Mouse (Mus musculus): Measurements from ENCODE around the gene Actn4.

Gene Actn4

DNA sequence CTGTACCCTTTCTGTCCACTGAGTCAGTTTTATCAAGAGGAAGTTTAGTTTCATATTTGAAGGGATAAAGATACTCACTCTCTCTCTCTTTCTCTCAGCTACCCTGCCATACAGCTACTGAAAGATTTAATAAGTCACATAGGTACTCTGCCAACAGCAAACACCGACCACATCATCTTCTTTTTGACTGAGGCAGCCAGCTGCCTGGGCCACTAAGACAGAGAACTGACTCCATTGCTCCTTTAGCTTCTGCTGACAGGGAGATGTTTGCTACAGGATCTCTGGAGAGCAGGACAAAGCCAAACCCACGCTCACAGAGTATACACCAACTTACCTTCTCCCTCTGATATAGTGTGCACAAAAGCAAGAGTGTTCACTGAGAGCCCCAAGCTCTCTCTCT, 12.8 kb downstream of the Actn4 start:
- no peak for DNase-seq (ENCODE audit: low spot score)

- no peak for DNase-seq (ENCODE audit: low spot score)
Observed at GRCm38 (mm10) chr7:28948746-28949145, 13.4 kb downstream of the Actn4 start.

DNA sequence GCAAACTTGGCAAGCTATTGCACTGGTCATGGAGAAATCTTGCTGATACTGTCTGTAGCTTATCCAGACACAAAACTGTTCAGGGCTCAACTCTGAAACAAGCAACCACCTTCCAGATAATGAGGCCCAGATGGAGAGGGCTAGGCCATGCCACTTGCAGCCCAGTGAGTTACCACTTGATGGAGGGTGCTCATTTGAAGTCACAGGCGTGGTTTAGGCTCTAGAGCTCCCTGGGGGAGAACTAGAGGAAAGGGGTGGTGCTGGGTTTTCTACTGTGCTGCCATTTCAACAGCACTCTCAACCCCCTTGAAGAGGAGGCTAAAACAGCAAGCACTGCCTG, 15.9 kb downstream of the Actn4 start:
- DNase-seq (ENCODE audit: low spot score) = no peak

- no peak for DNase-seq (ENCODE audit: low spot score)
Observed at GRCm38 (mm10) chr7:28945416-28946270, 16.5 kb downstream of the Actn4 start.

- no peak for DNase-seq (ENCODE audit: low spot score)
Observed at GRCm38 (mm10) chr7:28944756-28945415, 17.3 kb downstream of the Actn4 start.

DNA sequence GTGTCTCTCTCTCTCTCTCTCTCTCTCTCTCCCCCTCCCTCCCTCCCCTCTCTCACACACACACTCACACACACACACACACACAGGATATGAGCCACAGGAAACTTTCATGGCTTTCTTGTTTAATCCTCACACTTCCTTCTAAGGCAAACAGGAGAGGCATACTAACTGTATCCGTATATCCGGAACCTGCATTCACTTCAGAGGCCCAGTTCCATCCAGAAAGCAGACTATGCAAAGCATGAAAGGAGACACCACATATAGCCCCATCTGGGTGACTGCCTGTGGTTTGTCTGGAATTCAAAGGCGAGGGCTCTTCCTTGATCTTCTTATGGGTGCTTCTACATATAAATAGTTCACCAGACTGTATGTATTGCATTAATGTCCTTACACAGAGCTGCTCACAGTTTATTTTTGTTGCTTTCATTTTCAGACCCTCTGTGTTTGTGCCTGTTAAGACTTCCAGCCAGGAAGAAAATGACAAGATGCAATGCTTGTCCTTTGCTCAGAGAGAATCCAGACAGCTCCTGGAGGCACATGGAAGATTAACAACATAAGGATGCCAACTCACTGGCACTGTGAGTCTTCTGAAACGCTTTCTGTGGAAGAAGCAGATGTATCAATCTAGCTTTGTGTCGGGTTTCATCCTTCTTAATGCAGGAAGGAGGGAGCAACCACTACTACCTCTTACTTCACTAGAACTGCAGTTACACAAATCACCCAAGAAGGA, 18.5 kb downstream of the Actn4 start:
- DNase-seq (ENCODE audit: low spot score) = no peak

DNA sequence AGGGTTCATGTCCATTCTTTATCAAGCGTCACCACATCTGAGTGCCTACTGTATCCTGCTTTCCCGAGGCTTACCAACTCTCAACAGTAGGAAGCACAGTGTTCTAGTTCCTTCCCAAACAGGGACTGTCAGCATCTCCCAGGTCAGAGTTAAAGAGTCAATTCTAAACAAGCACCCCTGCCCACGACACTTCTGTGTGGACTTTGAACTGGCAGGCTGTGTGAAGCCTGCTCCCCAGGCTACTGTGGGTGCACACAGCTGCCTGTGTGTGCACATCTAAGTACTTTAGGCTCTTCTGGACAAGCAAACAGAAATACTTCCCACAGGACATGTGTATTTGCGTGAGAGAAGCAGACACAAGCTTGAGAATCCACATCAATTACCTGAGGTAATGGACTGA, 20.6 kb downstream of the Actn4 start:
- no peak for DNase-seq (ENCODE audit: low spot score)

DNA sequence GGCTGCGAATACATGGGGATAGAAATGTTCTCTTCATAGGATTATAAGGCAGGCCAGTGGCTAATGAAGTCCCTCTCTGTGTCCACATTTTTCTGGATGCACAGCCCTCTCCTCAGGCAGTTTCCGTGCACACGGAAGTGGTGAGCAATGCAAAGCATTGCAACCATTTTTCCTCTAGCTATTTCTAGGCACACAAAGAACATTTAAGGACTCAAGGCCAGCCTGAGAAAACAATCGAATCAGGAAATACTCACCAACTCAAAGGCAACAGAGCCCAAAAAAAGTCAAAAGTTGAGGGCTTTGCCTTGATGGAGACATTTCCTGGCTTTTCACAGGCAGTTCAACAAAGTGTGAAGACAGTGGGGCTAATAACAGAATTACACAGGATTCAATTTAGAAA, 21.0 kb downstream of the Actn4 start:
- no peak for DNase-seq (ENCODE audit: low spot score)

DNA sequence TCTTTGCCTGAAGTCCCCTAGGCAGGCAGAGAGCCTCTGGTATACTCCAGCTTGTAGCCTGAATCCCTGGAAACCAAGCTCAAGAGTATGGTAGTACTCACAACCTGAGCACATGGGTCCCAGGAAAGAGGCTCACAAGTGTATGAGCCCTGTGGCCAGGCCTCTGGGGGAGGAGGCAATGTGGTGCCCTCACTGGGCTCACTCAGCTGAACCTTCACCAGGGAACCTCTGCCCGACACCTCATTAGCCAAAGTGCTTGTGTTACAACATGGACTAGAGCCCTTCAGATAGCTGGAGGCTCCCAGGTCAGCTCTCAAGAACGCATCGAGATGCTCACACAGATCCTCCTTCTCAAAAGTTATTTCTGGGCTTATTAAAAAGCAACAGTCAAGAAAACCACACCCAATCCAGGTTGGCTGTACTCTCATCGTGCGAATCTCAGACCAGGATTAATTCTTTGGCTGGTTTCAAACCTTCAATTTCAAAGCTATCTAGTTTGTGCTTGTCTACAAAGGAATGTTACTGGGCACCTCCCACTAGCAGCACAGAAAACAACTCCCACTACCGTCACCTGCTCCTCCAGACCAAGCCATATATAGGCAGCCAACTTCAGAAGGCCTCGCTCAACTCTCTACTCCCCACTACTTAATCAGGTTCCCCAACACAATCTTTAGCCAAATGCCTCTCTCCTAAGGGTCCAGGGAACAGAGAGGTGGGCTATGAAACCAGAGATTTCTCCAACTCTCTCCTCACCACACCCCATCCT, 22.5 kb downstream of the Actn4 start:
- no peak for DNase-seq (ENCODE audit: low spot score)

- no peak for DNase-seq (ENCODE audit: low spot score)
Observed at GRCm38 (mm10) chr7:28938654-28939053, 23.5 kb downstream of the Actn4 start.

DNA sequence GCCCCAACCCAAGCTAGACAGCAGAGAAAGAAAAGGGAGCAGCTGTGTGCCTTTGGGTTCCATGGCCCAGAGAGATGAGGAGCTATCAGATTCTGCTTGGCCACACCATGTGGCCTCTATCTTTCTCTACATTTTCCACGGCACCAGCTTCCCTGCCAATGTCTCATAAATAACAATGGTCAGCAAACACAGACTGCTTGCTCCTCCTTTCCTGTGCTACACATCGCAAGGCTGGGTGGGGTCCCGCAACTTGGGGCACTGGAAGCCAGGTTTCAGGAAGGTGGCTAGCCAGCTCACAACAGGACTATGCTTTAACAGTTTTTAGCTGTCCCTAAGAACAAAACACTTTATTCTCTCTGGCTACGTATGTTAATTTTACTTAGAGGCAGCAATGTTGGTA, 25.4 kb downstream of the Actn4 start:
- no peak for DNase-seq (ENCODE audit: low spot score)

DNA sequence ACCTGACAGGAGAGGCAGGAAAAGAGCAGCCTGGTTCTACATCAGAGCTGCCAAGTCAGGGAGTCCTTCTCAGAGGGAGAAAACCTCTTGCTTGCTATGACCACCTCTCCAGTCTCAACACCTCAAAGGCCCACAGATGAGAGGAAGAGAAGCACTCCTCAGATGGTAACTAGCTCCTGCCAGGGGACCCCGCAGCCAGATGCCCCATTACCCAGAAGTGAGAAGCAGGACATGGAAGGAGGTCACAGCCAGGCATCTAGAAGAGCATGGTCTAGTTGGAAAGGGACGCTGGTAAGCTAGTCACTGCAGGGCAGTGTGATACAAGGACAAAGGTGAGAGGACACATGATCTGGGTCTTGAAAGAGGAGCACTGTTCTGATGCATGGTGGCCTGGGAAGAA, 28.3 kb downstream of the Actn4 start:
- DNase-seq (ENCODE audit: low spot score) = no peak

DNA sequence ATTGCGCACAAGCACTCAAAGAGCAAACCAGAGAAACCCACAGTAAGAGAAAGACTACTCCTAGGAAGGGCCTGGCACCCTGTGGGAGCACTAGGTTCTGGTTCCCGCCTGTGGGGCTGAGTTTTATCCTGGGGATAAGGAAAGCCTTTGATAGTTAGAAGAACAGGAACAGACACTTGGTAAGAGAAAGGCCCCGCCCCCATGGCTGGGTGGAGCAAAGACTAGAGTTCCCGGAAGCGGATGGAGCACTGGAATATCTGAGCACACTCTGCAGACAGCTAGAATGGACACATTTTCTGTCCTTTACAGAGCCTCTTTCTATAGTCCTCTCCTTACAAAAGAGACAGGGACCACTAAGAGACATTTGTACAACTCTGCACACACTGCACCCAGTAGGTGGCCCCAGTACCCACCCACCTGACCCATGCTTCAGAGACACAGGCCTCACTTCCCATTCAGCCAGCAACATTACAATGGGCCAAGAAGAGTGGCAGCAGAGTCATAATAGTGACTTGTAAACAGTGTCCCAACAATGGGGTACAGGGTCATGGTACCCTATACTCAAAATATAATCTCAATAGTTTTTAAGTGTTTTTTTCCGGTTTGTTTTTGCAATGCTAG, 29.6 kb downstream of the Actn4 start:
- DNase-seq (ENCODE audit: low spot score) = peak; percentile 70

GRCm38 (mm10) chr7:28931695-28932039, 30.5 kb downstream of the Actn4 start:
- peak; percentile 64 for DNase-seq (ENCODE audit: low spot score)

DNA sequence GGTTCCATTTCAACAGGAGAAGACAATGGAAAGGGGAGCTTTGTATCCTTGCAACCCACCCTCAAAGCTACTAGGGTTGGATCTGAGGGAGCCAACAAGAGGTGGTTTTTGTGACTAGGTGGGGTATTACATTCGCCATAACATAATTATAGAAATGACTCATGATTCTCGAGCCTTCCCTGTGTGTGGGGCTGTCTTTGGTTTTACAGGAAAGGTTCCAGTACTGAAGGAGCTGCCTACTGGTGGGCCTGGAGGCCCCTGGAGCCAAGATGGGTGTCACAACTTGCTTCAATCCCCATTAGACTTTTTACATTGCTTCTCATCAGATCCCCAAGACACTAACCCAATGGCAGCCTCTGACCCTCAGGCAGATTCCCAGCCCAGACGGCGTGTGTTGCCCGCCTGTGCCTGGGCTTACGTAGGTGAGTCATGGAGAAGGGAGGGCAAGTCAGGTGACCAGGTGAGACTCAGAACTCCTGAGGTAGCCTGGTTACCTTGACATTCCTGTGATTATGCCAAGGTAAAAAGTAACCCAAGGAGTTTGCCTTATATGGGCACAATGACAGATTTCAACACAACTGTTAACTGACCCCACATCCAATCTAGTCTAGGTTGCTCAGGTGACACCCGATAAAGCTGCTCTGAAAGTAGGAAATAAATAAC, 31.0 kb downstream of the Actn4 start:
- peak; percentile 57 for DNase-seq (ENCODE audit: low spot score)

DNA sequence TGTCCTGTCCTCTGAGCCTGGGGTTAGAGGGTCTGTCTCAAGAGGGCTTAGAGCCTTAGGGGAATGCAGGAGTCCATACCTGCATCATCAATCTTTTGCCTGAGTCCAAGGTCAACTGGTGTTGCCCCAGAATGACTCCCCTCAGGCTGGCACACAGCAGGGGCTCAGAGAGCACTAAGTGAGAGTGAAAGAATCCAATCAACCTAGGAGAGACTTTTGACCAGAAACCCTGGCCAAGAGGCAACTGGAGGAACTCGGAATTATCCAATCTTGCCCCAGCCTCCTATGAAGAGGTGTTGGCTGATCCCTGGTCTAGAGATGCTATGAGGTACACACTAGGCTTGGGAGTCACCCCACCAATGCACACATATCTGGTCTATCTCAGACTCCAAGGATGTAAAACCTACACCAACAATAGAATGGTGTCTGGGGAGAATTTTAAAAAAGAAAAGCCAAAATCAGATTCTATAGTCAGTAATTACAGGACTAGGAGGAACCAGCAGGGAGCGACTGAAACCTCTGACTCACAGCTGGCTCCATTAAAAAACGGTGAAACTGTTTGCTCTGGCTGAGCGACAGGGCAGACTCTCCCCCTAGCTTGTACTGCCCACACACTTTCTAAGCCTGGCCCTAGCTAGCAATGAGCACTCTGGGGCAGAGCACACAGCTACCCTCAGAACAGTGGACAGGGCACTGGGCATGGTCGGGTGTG, 31.7 kb downstream of the Actn4 start:
- DNase-seq (ENCODE audit: low spot score) = peak; percentile 59

GRCm38 (mm10) chr7:28929381-28929780, 32.8 kb downstream of the Actn4 start:
- peak; percentile 52 for DNase-seq (ENCODE audit: low spot score)

GRCm38 (mm10) chr7:28926172-28926571, 36.0 kb downstream of the Actn4 start:
- no peak for DNase-seq (ENCODE audit: low spot score)

- peak; percentile 83 for DNase-seq (ENCODE audit: low spot score)
Observed at GRCm38 (mm10) chr7:28925317-28925716, 36.8 kb downstream of the Actn4 start.

GRCm38 (mm10) chr7:28924802-28925201, 37.3 kb downstream of the Actn4 start:
- peak; percentile 36 for DNase-seq (ENCODE audit: low spot score)

DNA sequence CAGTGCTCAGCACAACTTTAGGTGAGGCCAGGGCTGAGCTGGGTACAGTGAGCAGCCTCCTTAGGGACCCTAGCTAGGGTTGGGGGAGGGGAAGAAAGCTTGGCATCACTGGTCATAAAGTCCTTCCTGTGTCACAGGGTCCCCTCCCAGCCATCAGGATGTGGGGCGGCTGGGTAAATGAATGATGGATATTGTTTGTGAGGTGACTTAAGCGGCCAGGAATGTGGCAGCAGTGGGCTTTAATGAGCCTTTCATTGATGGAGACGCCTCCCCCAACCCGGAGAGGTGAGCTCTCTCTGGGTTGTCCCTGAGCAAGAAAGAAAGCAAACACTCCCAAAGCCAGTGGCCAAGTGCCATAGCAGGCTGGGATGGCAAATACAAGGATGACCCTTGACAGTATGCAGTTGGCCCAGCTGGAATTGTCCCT, 38.3 kb downstream of the Actn4 start:
- DNase-seq (ENCODE audit: low spot score) = peak; percentile 29
